Mouse (Mus musculus): ENCODE measurements around the gene 1700109H08Rik.

GRCm38 (mm10) chr5:3577939-3578338 is 6.6 kb downstream of the 1700109H08Rik start:
- no peak for TF ChIP-seq CTCF (IDR thresholded peaks at IDR 0.05; ENCODE audit: low read depth)
- no peak for TF ChIP-seq EP300 (IDR thresholded peaks at IDR 0.05; ENCODE audit: low read depth)

All from liver, postnatal 0 days (tissue).